Mouse (Mus musculus): ENCODE results near the gene Trappc6b. TPM values are rescaled to one million over a fixed set of nuclear protein-coding genes. Genes with fewer than 3 reads are reported as not detected.
A peak's percentile ranks its signal among the peaks of the same experiment; 100 is the strongest.

Gene Trappc6b
- 10 to 100 TPM; 28.5 to 40.1 TPM for total RNA-seq (2021)
- long read RNA-seq, experiment 1, transcript Trappc6b-201 (6 exons, 1,255 nt): major isoform, 32 of 58 reads
- long read RNA-seq, experiment 1, partial matches to known transcripts: 19 of 58 reads
- long read RNA-seq, experiment 1, other reads (novel, unspliced or antisense): 1 of 58 reads
- long read RNA-seq, experiment 2, transcript Trappc6b-204 (2 exons, 901 nt): minor isoform, 6 of 56 reads
- long read RNA-seq, experiment 2, transcript Trappc6b-201 (6 exons, 1,255 nt): major isoform, 33 of 56 reads
- long read RNA-seq, experiment 2, partial matches to known transcripts: 14 of 56 reads
- long read RNA-seq, experiment 2, other reads (novel, unspliced or antisense): 3 of 56 reads

DNA sequence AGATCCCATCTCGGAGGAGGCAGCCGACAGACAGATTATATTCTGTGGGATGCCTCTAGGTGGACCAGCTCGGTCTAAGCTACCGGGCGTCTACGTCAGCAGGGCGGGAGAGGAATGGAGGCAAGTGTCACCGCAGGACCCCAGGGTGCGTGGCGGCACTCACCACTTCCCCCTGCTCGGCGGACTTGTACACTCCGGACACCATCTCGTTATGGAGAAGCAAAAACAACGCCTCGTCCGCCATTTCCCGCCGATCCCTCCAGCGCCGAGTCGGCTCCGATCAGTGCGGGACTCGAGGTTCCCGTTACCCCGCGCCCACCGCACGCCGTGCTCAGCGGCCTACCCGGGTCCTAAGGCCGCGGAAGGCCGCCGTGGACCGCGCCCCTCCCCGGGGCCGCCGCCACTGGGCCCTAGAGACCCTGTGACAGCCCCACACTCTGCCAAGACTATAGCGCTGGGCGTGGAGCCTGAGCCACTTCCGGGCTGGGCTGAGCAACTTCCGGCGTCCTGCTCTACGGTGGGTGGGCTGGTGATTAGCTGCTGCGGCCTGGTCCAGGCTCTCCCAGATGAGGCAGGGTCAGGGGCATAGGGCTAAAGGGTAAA lies at the start of gene Trappc6b:
Trappc6b (minus strand) TSS at position 480 of the 603 bp plus-strand sequence.
- intact Hi-C loops (cut with DNase I): no loop called here
- DNase-seq: peak; percentile 74 to 76

GRCm38 (mm10) chr12:59107926-59108325 lies 46.7 kb upstream of the Trappc6b start:
- DNase-seq: no peak
- intact Hi-C loops (cut with DNase I): no loop called here

DNA sequence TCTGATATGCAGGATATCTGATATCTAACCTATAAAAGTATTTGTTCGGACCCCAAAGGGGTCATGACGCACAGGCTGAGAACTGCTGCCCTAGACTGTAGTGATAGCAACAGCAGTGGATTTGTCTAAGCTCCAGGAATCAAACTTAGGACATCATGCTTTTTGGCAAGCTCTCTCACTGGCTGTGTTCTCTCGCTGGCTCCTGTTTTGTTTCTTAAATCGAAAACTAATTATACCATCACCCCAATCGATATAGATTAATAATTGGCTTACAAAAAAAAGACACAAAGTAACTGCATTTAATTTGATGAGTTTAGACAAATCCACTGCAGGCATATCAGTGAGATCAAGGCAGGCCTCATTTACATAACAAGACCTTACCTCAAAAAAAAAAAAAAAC lies 45.2 kb upstream of the Trappc6b start:
- intact Hi-C loops (cut with DNase I): no loop called here
- no peak for DNase-seq

GRCm38 (mm10) chr12:59105914-59106313 lies 44.6 kb upstream of the Trappc6b start:
- intact Hi-C loops (cut with DNase I): no loop called here
- no peak for DNase-seq

GRCm38 (mm10) chr12:59104771-59105170 lies 43.5 kb upstream of the Trappc6b start:
- DNase-seq: no peak
- intact Hi-C loops (cut with DNase I): no loop called here

DNA sequence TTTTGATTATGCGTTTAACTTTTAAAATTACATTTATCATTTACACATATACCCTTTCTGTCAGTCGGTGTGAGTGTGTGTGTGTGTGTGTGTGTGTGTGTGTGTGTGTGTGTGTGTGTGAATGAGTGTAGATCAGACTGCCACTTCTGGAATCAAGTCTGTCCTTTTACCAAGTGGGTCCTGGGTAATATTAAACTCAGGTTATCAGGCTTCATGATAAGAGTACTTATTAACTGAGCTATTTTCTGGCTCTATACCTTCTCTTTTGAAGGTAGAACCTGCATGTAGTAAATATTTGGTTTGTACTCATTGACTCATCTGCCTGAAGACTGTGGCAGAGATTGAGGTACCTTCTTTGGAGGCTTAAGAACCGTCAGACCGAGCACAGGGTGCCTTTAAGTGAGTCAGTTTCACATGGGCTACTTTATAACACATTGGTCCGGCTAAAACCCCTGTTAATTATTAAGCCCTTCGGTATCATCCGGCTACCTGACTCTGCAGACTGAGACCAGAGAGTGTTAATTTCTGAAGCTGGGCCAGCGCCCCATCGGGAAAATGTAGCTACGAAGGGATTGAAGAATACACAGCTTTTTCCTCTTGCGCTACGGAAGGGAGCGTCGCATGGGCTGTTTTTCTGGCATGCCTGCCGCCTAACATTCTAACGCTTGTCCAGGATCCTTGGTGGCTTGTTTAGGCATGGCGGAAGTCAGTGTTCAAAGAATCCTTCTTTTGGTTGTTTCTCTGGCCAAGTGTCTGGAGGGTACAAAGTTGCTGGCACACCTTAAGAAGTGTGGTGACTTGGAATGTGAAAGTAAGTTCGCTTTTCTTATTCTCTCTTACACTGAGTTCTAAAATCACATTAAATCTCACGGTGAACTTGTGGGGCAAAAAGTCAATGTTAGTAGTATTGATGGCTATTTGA lies 34.1 kb upstream of the Trappc6b start, which contains the start of gene Mia2:
Mia2 (plus strand) TSS at position 696 of the 922 bp plus-strand sequence.
- no peak for DNase-seq
- intact Hi-C loops (cut with DNase I): no loop called here

GRCm38 (mm10) chr12:59093543-59093942 lies 32.3 kb upstream of the Trappc6b start:
- intact Hi-C loops (cut with DNase I): no loop called here
- no peak for DNase-seq

DNA sequence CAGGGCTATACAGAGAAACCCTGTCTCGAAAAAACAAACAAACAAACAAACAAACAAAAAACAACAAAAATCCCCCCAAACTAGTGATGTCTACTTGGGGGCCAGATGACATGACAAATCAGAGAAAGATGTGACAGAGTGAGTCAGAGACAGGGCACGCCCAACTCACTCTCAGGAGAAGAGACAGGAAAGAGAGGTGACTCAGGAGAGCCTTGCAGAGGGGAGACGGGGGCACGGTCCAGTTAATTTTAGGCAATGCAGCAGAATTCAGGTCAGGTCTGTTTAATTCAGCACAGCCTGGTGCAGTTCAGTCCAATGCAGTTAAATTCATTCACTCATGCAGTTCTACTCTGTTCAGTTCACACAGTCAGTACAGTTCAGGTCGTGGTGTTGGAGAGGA lies 24.9 kb upstream of the Trappc6b start:
- DNase-seq: no peak
- intact Hi-C loops (cut with DNase I): no loop called here

DNA sequence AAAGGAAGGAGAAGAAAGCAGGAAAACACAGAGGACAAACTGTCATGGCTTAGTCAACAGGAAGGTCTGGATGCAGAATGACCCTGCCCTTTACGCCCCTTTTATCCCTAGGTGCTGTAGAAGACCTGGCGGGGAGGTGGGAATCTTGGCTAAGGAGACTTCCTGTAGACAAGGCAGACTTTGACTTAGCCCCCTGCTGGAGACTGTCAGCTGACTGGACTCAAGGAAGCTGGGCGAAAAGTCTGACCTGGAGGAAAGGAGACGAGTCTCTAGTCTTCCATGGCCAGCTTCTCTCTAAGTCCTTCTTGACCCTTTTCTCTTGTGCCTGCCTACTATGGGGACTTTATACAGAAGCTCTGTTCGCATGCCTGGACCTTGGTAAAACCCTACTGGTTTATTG lies 23.2 kb upstream of the Trappc6b start:
- intact Hi-C loops (cut with DNase I): no loop called here
- no peak for DNase-seq

- intact Hi-C loops (cut with DNase I): loop anchor here (2.0 kb wide), 1 partner anchor 38 kb away; no protein-coding TSS in a partner anchor
- no peak for DNase-seq
Observed at GRCm38 (mm10) chr12:59080461-59080860, 19.2 kb upstream of the Trappc6b start.

DNA sequence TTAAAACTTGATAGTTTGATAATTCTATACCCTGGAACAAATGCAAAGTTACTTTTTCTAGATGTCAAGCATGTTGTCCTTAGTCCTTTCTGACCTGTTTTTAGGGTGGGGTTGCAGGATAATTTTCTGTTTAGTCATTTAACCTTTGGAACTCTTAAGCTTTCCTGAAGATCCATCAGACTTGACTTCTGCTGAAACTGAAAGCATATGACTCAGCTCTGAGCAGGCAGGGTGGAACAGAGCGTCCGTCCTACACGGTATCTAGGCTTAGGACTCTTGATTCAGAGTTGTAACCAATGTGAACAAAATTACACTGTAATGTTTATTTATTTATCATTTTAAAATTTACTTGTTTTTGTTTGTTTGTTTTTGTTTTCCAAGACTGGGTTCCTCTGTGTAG lies 16.6 kb upstream of the Trappc6b start:
- DNase-seq: no peak
- intact Hi-C loops (cut with DNase I): no loop called here

DNA sequence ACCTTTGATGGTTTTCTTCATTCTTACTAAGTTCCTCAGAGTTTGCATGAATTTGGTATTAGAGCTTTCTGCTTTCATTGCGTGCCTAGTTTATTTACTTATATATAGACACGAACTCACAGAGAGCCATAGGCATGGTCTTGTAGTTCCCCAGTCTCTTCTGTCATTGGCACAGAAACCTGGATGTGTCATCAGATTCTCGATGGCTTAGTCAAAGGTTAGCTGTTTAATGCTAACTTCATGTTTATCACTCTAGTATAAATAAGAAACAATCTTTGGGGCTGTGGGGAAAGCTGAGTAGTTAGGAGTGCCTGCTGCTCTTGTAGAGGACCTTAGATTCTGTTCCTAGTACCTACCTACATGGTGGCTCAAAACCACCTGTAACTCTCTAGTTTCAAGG lies 15.7 kb upstream of the Trappc6b start:
- intact Hi-C loops (cut with DNase I): no loop called here
- no peak for DNase-seq

DNA sequence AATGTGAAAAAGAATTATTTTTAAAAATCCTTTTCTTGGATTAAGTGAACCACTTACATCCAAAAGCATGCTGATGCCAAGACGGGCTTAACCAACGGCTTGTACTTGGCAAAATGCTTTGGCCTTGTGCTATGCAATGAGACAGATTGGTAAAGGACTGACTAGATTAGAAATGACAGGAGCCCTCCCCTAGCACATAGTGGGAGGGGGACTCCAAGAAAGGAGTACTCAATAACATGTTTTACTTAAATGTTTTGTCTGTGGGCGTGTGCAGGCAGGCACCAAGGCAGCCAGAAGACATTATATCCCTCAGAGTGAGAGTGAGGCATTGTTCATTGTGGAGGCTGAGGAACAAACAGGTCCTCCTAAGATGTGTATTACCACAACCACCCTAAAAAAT lies 12.8 kb upstream of the Trappc6b start:
- intact Hi-C loops (cut with DNase I): loop anchor here (5.0 kb wide), 1 partner anchor 53 kb away; no protein-coding TSS in a partner anchor
- DNase-seq: no peak

GRCm38 (mm10) chr12:59072286-59072685 lies 11.0 kb upstream of the Trappc6b start:
- DNase-seq: no peak
- intact Hi-C loops (cut with DNase I): loop anchor here (5.0 kb wide), 1 partner anchor 55 kb away; no protein-coding TSS in a partner anchor

DNA sequence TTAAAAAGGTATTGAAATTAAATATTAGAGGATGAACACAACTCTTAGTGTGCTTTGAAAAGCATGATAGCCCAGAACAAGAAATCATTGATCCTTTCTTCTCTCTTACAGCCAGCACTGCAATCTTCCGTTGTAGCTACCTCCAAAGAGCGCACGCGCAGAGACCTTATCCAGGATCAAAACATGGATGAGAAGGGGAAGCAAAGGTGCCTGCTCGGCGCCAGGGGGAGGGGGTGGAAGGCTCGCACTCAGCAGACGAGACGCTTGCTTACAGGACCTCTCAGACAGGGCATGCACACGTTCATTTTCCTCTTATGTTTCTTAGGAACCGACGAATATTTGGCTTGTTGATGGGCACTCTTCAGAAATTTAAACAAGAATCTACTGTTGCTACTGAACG lies 7.5 kb upstream of the Trappc6b start:
- intact Hi-C loops (cut with DNase I): loop anchor here (5.0 kb wide), 1 partner anchor 56 kb away; the partner anchor contains the start of genes Gemin2 and Sec23a

GRCm38 (mm10) chr12:59067095-59067494 lies 5.8 kb upstream of the Trappc6b start:
- intact Hi-C loops (cut with DNase I): loop anchor here (5.0 kb wide), 1 partner anchor 55 kb away; the partner anchor contains the start of genes Gemin2 and Sec23a
- DNase-seq: peak in 1 of 2 experiments; percentile 8

More for the DNA sequence above, 7.5 kb upstream of the Trappc6b start:
- DNase-seq: no peak

DNA sequence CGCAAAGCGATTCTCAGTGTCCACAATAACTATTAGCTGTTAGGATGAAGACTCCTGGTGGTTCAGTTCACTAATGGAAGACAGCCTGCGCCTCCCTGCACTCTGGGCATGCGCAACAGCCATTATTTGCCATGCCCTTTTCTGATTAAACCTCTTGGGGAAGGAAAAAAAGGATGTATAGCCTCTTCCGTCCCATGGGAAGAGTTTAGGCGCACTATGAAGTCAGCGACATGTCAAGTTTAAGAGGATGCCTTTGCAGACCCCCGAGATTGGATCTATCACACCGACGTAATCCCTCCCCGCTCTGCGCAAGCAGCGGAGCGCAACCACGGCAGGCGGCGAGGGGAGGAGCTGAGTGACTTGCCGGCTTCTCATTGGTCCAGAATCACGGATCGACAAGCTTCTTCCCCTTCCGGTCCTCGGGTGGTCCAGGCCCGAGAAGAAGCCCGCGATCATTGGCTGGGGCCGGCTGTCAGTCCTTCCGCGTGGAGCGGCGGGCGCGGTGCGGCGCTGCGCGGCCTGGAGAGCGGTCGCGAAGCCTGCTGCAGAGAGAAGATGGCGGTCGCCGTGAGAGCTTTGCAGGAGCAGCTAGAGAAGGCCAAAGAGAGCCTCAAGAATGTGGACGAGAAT lies 5.3 kb upstream of the Trappc6b start, which contains the start of gene Pnn:
Pnn (plus strand) TSS at position 437 of the 630 bp plus-strand sequence.
- intact Hi-C loops (cut with DNase I): loop anchor here (5.0 kb wide), 1 partner anchor 54 kb away; the partner anchor contains the start of genes Gemin2 and Sec23a
- DNase-seq: peak; percentile 89 to 95

DNA sequence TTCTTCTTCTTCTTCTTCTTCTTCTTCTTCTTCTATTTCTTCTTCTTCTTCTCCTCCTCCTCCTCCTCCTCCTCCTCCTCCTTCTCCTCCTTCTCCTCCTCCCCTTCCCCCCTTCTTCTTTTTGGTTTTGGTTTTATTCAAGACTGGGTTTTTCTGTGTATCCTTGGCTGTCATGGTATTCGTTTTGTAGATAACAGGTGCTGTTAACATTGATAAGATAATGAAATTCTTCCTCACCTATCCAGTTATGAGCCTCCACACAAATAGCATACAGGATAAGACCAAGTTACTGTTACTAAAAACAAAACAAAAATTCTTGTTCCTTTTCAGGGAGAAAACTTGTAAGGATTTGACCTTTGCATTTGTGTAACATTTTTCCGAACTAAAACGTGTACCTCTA lies 4.5 kb upstream of the Trappc6b start:
- intact Hi-C loops (cut with DNase I): loop anchor here (5.0 kb wide), 1 partner anchor 53 kb away; the partner anchor contains the start of genes Gemin2 and Sec23a
- DNase-seq: no peak

- intact Hi-C loops (cut with DNase I): loop anchor here (5.0 kb wide), 1 partner anchor 53 kb away; the partner anchor contains the start of genes Gemin2 and Sec23a
- no peak for DNase-seq
Observed at GRCm38 (mm10) chr12:59064837-59065236, 3.6 kb upstream of the Trappc6b start.

DNA sequence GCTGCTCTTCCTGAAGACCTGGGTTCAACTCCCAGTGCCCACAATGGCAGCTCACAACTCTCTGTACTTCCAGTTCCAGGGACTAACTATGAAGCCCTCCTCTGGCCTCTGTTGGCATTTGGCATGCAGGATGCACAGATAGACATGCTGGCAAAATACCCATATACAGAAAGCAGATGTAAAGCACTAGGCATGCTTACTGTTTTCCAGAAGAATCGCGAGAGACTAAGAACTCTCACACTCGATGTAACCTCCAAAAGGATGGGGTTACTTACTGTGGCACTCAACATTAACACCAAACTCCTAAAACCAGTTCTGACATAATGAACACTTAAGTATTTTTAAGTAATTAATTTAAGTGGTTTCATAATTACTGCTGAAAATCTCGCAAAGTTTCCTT lies 950 bp downstream of the Trappc6b start:
- intact Hi-C loops (cut with DNase I): no loop called here
- DNase-seq: no peak
